Mouse (Mus musculus) neutrophil, adult 65 days (primary cell): ENCODE data around the gene Cyp4a30b. TPM values are rescaled to one million over a fixed set of nuclear protein-coding genes. Genes with fewer than 3 reads are reported as not detected.

Experiments used
- total RNA-seq: library from RNA; stranded (reverse); gene quantifications from 2 replicates; pipeline ENCODE4 v1.2.4, GENCODE M21; 2023

The Cyp4a30b gene
- not detected in 2 replicates for total RNA-seq

GRCm38 (mm10) chr4:115452304-115452703 is at the start of gene Cyp4a30b:
Gene Cyp4a30b (plus strand): TSS chr4:115452604.

GRCm38 (mm10) chr4:115411324-115411723 is 41.1 kb upstream of the Cyp4a30b start, which contains the start of gene Cyp4a12b:
Gene Cyp4a12b (plus strand): TSS chr4:115411624.

GRCm38 (mm10) chr4:115496001-115496400 is 43.6 kb downstream of the Cyp4a30b start, which contains the start of gene Cyp4a14:
Gene Cyp4a14 (minus strand): TSS chr4:115496142.

GRCm38 (mm10) chr4:115518000-115518399 is 65.6 kb downstream of the Cyp4a30b start, which contains the start of gene Cyp4a10:
Gene Cyp4a10 (plus strand): TSS chr4:115518264.

Other genes starting within 250 kb of the Cyp4a30b start
- not detected in 2 replicates for gene Cyp4a29, start 210.5 kb upstream of the Cyp4a30b start, total RNA-seq
- not detected in 2 replicates for gene Cyp4a12a, start 153.6 kb upstream of the Cyp4a30b start, total RNA-seq
- not detected in 2 replicates for gene Cyp4a12b, start 41.0 kb upstream of the Cyp4a30b start, total RNA-seq
- not detected in 2 replicates for gene Cyp4a14, start 43.5 kb downstream of the Cyp4a30b start, total RNA-seq
- not detected in 2 replicates for gene Cyp4a10, start 65.7 kb downstream of the Cyp4a30b start, total RNA-seq
- not detected in 2 replicates for gene Cyp4a31, start 111.0 kb downstream of the Cyp4a30b start, total RNA-seq
- not detected in 2 replicates for gene Cyp4a32, start 148.4 kb downstream of the Cyp4a30b start, total RNA-seq
- gene Cyp4b1, start 195.1 kb downstream of the Cyp4a30b start, total RNA-seq = 0.41 TPM in 1 of 2 replicates, not detected in the other